Mouse (Mus musculus) forebrain, embryonic 12.5 days (tissue): ENCODE measurements around the gene Adamtsl3. TPM values are rescaled to one million over a fixed set of nuclear protein-coding genes. Genes with fewer than 3 reads are reported as not detected.

Experiments
- ATAC-seq: fragments of 200-750 bp; cut with Nextera tagmentation; 2 replicates; pipeline ENCODE4 v1.8.0; 2017; ENCODE audit warnings: moderate TSS enrichment; ENCODE audit not compliant: low FRiP score
- H3K27ac ChIP-seq: fragments of 300-500 bp; sonication (generic); 2 replicates; pipeline ENCODE4 v1.5.1; 2016; ENCODE audit warnings: mild to moderate bottlenecking
- H3K27me3 ChIP-seq: fragments of 300-500 bp; sonication (generic); 2 replicates; pipeline ENCODE4 v1.6.1; 2016; ENCODE audit warnings: mild to moderate bottlenecking
- H3K36me3 ChIP-seq: fragments of 300-500 bp; sonication (generic); replicated peaks from 2 replicates; pipeline ENCODE4 v1.6.1; 2016; ENCODE audit warnings: mild to moderate bottlenecking
- H3K4me1 ChIP-seq: fragments of 300-500 bp; sonication (generic); 2 replicates; pipeline ENCODE4 v1.6.1; 2016
- H3K4me2 ChIP-seq: fragments of 300-500 bp; sonication (generic); 2 replicates; pipeline ENCODE4 v1.6.1; 2016; ENCODE audit warnings: mild to moderate bottlenecking, moderate library complexity
- H3K4me3 ChIP-seq: fragments of 300-500 bp; sonication (generic); replicated peaks from 2 replicates; pipeline ENCODE4 v1.5.1; 2016; ENCODE audit warnings: mild to moderate bottlenecking
- H3K9ac ChIP-seq: fragments of 300-500 bp; sonication (generic); 2 replicates; pipeline ENCODE4 v1.6.1; 2016; ENCODE audit warnings: mild to moderate bottlenecking
- H3K9me3 ChIP-seq: fragments of 300-500 bp; sonication (generic); 2 replicates; pipeline ENCODE4 v1.6.1; 2016
- WGBS: fragments of 180-500 bp; shearing (Covaris S2); methylation state at CpG from one replicate; pipeline ENCODE4 v1.1.7; 2016; 5-methylcytosine and 5-hydroxymethylcytosine counted together
- polyA plus RNA-seq: library from polyadenylated mRNA; unstranded; fragments of >200 nt; fragmentation: Nextera tagmentation; extraction: Ambion mirVana; gene quantifications from 2 replicates; pipeline ENCODE4 v1.2.1, GENCODE M21; 2016

Adamtsl3 gene
- polyA plus RNA-seq, 1 experiment from 2014 or later, result 0.56 TPM

DNA sequence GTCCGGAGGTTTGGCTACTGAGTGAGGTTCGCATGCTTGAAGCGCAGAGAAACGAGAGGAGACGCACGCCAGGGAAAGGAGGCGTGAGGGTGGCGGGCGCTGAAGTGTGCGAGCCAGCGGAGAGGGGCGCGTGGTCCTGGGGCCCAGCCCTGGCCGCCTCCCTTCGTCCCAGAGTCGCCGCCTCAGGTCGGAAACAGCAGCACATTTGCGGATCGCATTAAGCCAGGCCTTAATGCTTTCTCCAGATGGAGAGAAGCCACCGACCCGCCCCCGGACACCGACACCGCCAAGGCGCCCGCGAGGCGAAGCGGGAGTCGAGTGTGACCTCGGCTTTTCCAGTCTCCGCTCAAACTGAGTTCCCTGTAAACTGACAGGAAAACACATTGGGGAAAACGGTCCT, 638 bp downstream of the Adamtsl3 start:
- no peak overlapping the region for H3K27ac ChIP-seq
- H3K9ac ChIP-seq, result no peak overlapping the region
- peak overlapping the region; percentile 83 for H3K4me2 ChIP-seq
- ATAC-seq, result 0 out of 2 replicates have a peak, but pooled peaks have one; percentile 28
- H3K4me1 ChIP-seq, result peaks cover 14% of the 10 kb centered on the region
- 2% methylated on average over 34 of the region's 34 CpGs for WGBS
- H3K9me3 ChIP-seq, result no peaks in the 10 kb centered on the region
- no peaks in the 10 kb centered on the region for H3K36me3 ChIP-seq
- peak overlapping the region; percentile 47 for H3K4me3 ChIP-seq
- H3K27me3 ChIP-seq, result peaks cover 61% of the 10 kb centered on the region

DNA sequence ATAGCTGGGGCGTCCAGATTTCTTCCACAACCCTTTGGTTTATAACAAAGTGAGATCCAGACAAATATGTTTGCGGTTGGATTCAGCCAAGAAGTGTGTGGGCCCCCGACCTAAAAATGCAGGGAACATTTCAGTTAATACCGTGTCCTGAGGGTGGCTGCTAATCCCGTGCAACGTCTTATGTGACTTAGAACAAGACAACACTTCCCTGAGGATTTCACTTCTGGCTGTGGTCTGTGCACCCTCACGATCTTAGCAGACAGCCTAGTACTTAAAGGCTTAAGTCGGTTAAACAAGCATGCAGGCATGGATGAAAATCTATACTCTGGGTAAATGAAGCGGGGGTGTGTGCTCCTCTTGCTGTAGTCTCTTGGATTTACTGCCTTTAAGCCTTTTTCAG, 2.6 kb downstream of the Adamtsl3 start:
- no peak for ATAC-seq
- H3K4me3 ChIP-seq, result no peak overlapping the region
- no peak overlapping the region for H3K4me2 ChIP-seq
- peaks cover 52% of the 10 kb centered on the region for H3K27me3 ChIP-seq
- H3K27ac ChIP-seq, result no peak overlapping the region
- H3K9ac ChIP-seq, result no peak overlapping the region
- WGBS, result 88% methylated on average over 9 of the region's 9 CpGs
- no peaks in the 10 kb centered on the region for H3K36me3 ChIP-seq
- no peaks in the 10 kb centered on the region for H3K9me3 ChIP-seq
- H3K4me1 ChIP-seq, result peaks cover 14% of the 10 kb centered on the region

DNA sequence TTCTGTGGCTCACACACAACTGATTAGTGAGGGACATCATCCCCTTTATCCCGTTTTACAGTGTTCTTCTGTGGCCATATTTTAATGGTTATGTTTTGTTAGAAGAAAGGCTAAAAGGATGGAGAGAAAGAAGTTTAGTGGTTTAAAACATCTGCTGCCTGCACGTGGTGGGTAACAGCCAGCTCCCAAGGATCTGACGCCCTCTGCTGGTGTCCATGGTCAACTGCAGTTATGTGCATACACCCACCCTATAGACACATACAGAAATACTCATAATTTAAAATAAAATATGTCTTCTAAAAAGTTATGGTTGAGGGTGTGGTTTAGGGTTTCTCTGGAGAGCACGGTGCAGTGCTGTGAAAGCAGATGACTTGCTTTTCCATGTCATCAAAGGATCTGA, 3.0 kb downstream of the Adamtsl3 start:
- WGBS, result 84% methylated on average over 4 of the region's 4 CpGs
- no peak overlapping the region for H3K4me2 ChIP-seq
- ATAC-seq, result no peak
- H3K36me3 ChIP-seq, result no peaks in the 10 kb centered on the region
- H3K9ac ChIP-seq, result no peak overlapping the region
- peaks cover 48% of the 10 kb centered on the region for H3K27me3 ChIP-seq
- no peaks in the 10 kb centered on the region for H3K9me3 ChIP-seq
- H3K4me1 ChIP-seq, result peaks cover 14% of the 10 kb centered on the region
- no peak overlapping the region for H3K4me3 ChIP-seq
- H3K27ac ChIP-seq, result no peak overlapping the region

DNA sequence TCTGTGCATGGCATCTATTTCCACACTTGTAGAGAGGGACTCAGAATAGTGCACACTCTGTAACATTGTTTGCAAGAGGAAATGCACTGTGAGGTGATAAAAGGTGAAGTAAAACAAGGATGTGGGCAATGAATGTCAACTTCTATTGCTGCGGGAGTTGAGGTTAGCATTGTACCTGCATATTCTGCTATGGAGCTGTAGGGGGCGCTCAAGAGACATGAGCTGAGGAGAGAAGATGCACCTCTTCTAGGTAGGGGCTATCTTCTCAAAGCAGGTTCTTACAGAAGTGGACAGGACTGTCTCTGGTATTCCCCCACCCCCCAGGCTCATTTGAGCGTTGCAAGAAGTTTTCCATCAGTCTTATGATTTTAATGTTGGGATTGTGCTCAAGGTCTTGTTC, 3.7 kb downstream of the Adamtsl3 start:
- Histone ChIP-seq H3K9ac (no peak overlapping the region), H3K36me3 (no peaks in the 10 kb centered on the region), H3K27me3 (peaks cover 41% of the 10 kb centered on the region), H3K4me3 (no peak overlapping the region), H3K4me1 (peaks cover 14% of the 10 kb centered on the region), H3K4me2 (no peak overlapping the region), H3K9me3 (no peaks in the 10 kb centered on the region), H3K27ac (no peak overlapping the region)
- 50% methylated on average over 3 of the region's 3 CpGs for WGBS
- ATAC-seq, result no peak

DNA sequence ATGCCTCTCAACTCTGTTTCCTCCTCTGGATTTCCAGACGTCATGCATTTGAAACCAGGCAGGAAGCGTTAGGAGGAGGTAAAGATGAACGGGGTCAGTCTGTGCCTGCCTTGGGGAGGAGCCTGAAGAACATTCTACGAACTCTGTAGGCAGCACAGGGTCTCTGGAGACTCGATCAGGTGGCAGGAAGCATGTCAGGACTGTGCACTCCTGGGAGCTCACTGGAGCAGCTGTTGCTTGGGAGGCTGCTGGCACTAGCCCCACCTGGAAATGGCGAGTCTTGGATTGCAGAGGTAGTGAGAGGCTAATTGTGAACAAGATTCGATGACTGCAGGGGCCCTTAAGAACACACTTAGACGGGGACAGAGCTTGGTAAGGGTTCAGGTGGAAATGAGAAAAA, 6.0 kb downstream of the Adamtsl3 start:
- Histone ChIP-seq H3K36me3 (no peaks in the 10 kb centered on the region), H3K4me2 (no peak overlapping the region), H3K4me3 (no peak overlapping the region), H3K9ac (no peak overlapping the region), H3K4me1 (no peaks in the 10 kb centered on the region; the same call in 1 of the 2 replicates), H3K27ac (no peak overlapping the region), H3K27me3 (peaks cover 19% of the 10 kb centered on the region), H3K9me3 (no peaks in the 10 kb centered on the region)
- 52% methylated on average over 8 of the region's 8 CpGs for WGBS
- no peak for ATAC-seq

DNA sequence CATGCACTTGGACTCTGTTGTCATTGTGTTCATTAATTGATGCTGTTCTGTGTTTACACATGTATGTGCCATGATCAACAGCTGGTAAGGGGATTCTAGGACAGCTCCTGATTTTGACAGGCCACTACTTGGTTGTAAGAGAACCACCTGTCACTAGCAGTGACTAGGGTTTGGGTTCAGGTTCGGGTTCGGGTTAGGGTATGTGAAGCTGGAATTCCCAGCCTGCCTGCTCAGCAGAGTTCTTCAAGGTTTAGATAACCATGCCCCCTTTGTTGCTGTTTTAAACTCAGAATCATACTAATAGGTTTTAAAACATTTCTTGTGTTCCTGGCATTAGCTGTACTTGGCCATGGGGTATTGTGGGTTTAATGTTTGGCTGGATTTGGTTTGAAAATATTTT, 11.2 kb downstream of the Adamtsl3 start:
- no peak overlapping the region for H3K9ac ChIP-seq
- H3K27ac ChIP-seq, result no peak overlapping the region
- no peaks in the 10 kb centered on the region for H3K9me3 ChIP-seq
- H3K4me1 ChIP-seq, result no peaks in the 10 kb centered on the region
- no peaks in the 10 kb centered on the region for H3K36me3 ChIP-seq
- H3K4me2 ChIP-seq, result no peak overlapping the region
- 85% methylated on average over 2 of the region's 2 CpGs for WGBS
- H3K27me3 ChIP-seq, result no peaks in the 10 kb centered on the region
- H3K4me3 ChIP-seq, result no peak overlapping the region
- no peak for ATAC-seq

DNA sequence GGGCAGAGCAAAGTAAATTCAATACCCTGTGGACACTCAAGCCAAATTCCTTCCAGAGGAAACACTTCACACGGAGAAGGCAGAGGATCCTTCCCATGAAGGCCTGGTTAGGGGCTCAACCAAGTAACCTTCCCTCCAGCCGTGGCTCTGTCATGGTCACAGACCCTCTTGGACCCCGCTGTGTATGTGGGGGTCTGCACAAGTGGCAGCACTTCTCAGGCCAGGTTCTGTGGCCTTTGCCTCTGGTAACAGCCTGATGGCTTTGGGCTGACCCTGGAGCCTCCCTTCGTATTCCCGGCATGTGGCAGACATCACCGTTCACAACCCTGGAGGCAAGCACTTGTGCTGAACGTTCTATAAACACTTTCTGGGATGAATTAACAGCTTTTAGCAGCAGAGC, 14.3 kb downstream of the Adamtsl3 start:
- ATAC-seq, result no peak
- Histone ChIP-seq H3K36me3 (no peaks in the 10 kb centered on the region), H3K4me1 (no peaks in the 10 kb centered on the region), H3K4me3 (no peak overlapping the region), H3K4me2 (no peak overlapping the region), H3K27me3 (no peaks in the 10 kb centered on the region), H3K9ac (no peak overlapping the region), H3K9me3 (no peaks in the 10 kb centered on the region), H3K27ac (no peak overlapping the region)
- WGBS, result 88% methylated on average over 7 of the region's 7 CpGs

DNA sequence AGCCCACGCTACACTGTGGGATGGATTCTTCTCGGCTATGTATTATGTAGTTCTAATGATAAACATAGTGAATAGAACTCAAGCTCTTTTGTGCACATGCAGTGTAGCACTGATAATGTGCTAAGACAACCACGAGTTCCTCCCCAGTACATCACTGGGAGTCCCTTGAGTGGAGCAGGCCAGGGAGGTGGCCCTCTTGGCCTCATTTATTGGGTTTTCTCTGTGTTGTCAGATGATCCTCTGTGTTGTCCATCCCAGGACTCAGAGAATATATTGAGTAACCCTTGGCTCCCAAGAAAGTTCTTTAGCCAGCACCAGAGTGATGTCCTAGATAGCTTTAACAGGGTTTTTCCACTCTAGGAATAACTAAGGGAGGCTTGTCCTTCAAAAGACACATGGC, 14.9 kb downstream of the Adamtsl3 start:
- H3K4me1 ChIP-seq, result no peaks in the 10 kb centered on the region
- no peaks in the 10 kb centered on the region for H3K27me3 ChIP-seq
- 76% methylated on average over 3 of the region's 3 CpGs for WGBS
- no peaks in the 10 kb centered on the region for H3K36me3 ChIP-seq
- no peak for ATAC-seq
- no peak overlapping the region for H3K9ac ChIP-seq
- H3K4me2 ChIP-seq, result no peak overlapping the region
- no peak overlapping the region for H3K27ac ChIP-seq
- no peaks in the 10 kb centered on the region for H3K9me3 ChIP-seq
- H3K4me3 ChIP-seq, result no peak overlapping the region

DNA sequence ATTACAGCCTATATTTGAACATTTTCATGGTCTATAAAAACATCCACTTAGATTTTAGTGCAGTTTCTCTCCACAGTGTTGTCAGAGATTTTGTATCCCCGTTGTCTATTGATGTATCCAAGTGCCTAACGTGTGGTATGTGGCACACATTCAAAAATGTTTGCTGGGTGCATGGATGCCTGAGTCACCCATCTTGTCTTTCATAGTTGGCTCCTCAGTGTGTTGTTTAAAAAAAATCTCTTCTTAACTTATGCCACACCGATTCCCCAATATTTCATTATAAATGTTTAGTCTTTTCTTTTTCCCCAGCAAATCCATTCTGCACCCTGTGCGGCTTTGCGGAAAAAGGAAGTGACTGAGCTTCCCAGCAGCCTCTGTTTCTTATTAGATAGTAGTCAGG, 23.7 kb downstream of the Adamtsl3 start:
- Histone ChIP-seq H3K4me2 (no peak overlapping the region), H3K4me1 (no peaks in the 10 kb centered on the region), H3K36me3 (no peaks in the 10 kb centered on the region), H3K27me3 (no peaks in the 10 kb centered on the region), H3K27ac (no peak overlapping the region), H3K4me3 (no peak overlapping the region), H3K9ac (no peak overlapping the region), H3K9me3 (no peaks in the 10 kb centered on the region)
- whole genome bisulfite sequencing, result 86% methylated on average over 5 of the region's 5 CpGs
- no peak for ATAC-seq

DNA sequence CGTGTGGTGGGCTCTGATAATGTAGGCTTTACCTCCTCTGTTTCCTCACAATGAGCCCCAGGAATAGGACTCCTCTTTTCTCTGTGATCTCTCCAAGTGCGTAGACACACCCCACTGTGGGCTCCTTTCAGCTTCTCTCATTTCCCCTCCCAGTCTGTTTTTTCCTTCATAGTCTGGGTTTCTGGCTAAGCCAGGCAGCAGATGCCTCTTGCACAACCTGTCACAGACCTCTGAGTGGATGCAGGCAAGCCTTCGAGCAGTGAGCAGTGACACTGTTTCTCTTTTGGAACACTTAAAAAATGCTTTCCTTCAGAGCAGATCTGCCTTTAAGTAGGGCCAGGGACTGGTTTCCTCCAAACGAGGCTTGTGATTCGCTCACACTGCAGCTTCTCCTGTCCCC, 24.2 kb downstream of the Adamtsl3 start:
- Histone ChIP-seq H3K9me3 (no peaks in the 10 kb centered on the region), H3K9ac (no peak overlapping the region), H3K36me3 (no peaks in the 10 kb centered on the region), H3K4me2 (no peak overlapping the region), H3K27me3 (no peaks in the 10 kb centered on the region), H3K4me3 (no peak overlapping the region), H3K27ac (no peak overlapping the region), H3K4me1 (no peaks in the 10 kb centered on the region)
- WGBS, result 68% methylated on average over 5 of the region's 5 CpGs
- no peak for ATAC-seq

DNA sequence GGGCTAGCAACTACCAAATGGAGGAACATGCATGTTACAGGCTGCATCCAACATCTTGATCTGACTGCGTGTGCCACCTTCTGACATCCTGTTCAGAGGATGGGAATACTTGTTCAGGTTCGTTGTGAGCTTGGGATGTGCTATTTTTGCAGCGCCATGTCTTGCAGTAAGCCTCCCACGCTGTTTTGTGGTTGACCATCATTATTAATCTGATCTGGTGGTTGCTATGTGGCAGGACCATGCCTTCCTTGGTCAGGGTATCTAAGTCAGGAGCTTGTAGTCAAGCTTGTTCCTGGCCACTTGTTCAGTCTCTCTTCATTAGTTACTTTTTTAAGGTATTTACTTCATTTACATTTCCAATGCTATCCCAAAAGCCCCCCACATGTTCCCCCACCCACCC, 24.7 kb downstream of the Adamtsl3 start:
- Histone ChIP-seq H3K4me3 (no peak overlapping the region), H3K9me3 (no peaks in the 10 kb centered on the region), H3K27ac (no peak overlapping the region), H3K36me3 (no peaks in the 10 kb centered on the region), H3K27me3 (no peaks in the 10 kb centered on the region), H3K4me2 (no peak overlapping the region), H3K9ac (no peak overlapping the region), H3K4me1 (no peaks in the 10 kb centered on the region)
- no peak for ATAC-seq
- whole genome bisulfite sequencing, result 86% methylated on average over 4 of the region's 4 CpGs

DNA sequence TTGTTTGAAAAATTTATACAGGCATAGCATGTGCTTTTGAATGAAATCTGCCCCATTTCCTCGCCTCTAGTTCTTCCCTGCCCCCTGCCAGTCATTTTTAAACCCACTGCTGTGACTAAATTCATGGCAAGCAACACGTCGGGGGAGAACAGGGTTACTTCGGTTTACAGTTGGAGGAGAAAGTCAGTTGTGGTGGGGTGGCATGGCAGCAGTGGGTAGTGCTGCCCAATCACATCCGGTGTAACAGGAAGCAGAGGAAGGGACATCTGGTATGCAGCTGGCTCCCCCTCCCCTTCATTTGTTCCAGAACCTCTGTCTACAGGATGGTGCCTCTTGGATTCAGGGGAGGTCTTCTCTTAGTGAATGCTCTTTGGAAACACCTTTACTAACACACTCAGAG, 25.6 kb downstream of the Adamtsl3 start:
- H3K9ac ChIP-seq, result no peak overlapping the region
- H3K27me3 ChIP-seq, result no peaks in the 10 kb centered on the region
- no peaks in the 10 kb centered on the region for H3K9me3 ChIP-seq
- no peak overlapping the region for H3K27ac ChIP-seq
- H3K4me1 ChIP-seq, result no peaks in the 10 kb centered on the region
- H3K36me3 ChIP-seq, result no peaks in the 10 kb centered on the region
- H3K4me3 ChIP-seq, result no peak overlapping the region
- WGBS, result 85% methylated on average over 5 of the region's 5 CpGs
- H3K4me2 ChIP-seq, result no peak overlapping the region
- ATAC-seq, result no peak

DNA sequence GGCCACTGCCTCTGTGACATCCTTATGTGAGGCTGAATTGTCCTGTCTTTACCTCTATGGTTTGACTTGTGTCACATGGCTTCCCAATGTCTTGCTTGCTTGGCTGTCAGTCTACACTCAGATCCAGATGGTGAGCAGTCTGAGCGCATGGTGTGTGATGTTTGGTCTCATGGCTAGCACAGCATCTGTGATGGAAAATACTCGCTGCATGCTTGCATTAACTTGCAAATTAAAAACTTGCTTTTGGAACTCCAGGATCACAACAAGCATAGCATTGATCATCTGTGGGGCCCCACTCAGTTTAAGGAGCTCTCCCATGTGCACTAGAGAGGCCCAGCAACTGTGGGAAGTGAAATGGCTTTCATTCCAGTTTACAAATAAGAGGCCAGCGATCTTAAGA, 29.1 kb downstream of the Adamtsl3 start:
- Histone ChIP-seq H3K4me3 (no peak overlapping the region), H3K4me2 (no peak overlapping the region), H3K27me3 (no peaks in the 10 kb centered on the region), H3K4me1 (no peaks in the 10 kb centered on the region), H3K27ac (no peak overlapping the region), H3K9me3 (no peaks in the 10 kb centered on the region), H3K9ac (no peak overlapping the region), H3K36me3 (no peaks in the 10 kb centered on the region)
- no peak for ATAC-seq
- 90% methylated on average over 3 of the region's 3 CpGs for WGBS

DNA sequence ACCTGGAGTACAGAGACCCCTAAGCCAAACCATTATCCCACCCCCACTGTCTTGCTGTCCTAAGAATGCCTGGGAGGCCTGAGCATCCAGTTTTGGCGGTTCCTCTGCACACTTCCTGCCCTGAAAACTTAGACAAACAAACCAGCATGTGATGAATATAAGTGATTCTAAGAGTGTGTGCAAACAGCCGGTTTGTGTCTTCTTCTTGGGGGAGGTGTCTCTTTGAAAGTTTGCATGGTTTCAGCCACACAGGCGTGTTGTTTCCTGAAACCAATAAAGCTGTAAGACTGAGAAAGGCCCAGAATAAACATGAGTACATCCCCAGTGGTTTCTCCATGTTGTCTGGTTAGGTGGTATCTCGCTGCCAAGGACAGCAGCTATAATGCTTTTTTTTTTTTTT, 30.6 kb downstream of the Adamtsl3 start:
- Histone ChIP-seq H3K4me3 (no peak overlapping the region), H3K4me2 (no peak overlapping the region), H3K9me3 (no peaks in the 10 kb centered on the region), H3K36me3 (no peaks in the 10 kb centered on the region), H3K9ac (no peak overlapping the region), H3K4me1 (no peaks in the 10 kb centered on the region), H3K27ac (no peak overlapping the region), H3K27me3 (no peaks in the 10 kb centered on the region)
- WGBS, result 77% methylated on average over 4 of the region's 4 CpGs
- no peak for ATAC-seq
